Mouse (Mus musculus): ENCODE results near the gene Gm1113.

The Gm1113 gene

GRCm38 (mm10) chr9:35499946-35500345, 18.1 kb downstream of the Gm1113 start:
- TF ChIP-seq NANOG (IDR thresholded peaks at IDR 0.05; ENCODE audit: borderline replicate concordance, low read length), result no peak
- TF ChIP-seq POU5F1 (IDR thresholded peaks at IDR 0.05; ENCODE audit: borderline replicate concordance, low read length), result no peak
- no peak for TF ChIP-seq CTCF (conservative IDR thresholded peaks at IDR 0.05; ENCODE audit: low read length)
- peaks cover 13% of the 10 kb centered on the region for H3K4me1 ChIP-seq (replicated peaks; ENCODE audit: low read depth, low read length)
- H3K9me3 ChIP-seq (ENCODE audit: low read length), result no peaks in the 10 kb centered on the region
- no peaks in the 10 kb centered on the region for H3K27me3 ChIP-seq (ENCODE audit: insufficient read depth, low read length)
- no peak overlapping the region for H3K4me3 ChIP-seq (replicated peaks; ENCODE audit: low read length)
- no peaks in the 10 kb centered on the region for H3K36me3 ChIP-seq (ENCODE audit: insufficient read depth, low read length)

DNA sequence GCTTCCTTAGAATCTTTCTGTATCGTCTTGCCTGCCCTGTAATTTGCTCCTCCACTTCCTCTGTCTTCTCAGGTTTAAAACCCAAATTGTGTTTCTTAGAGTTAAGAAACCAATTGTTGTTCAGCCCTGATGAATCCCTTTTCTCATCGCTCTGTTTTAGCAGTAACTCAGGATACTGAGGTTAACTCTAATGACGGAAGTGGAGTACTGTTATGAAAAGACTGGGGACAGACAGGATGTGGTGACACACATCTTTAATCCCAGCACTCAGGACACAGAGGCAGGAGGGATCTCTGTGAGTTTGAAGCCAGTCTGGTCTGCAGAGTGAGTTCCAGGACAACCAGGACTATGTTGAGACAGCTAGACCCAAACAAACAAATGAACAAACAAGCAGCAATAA, 22.6 kb downstream of the Gm1113 start:
- H3K36me3 ChIP-seq (ENCODE audit: insufficient read depth, low read length), result no peaks in the 10 kb centered on the region
- H3K4me3 ChIP-seq (replicated peaks; ENCODE audit: low read length), result no peak overlapping the region
- TF ChIP-seq POU5F1 (IDR thresholded peaks at IDR 0.05; ENCODE audit: borderline replicate concordance, low read length), result no peak
- no peak for TF ChIP-seq CTCF (conservative IDR thresholded peaks at IDR 0.05; ENCODE audit: low read length)
- H3K27me3 ChIP-seq (ENCODE audit: insufficient read depth, low read length), result no peaks in the 10 kb centered on the region
- H3K9me3 ChIP-seq (ENCODE audit: low read length), result no peaks in the 10 kb centered on the region
- peaks cover 14% of the 10 kb centered on the region for H3K4me1 ChIP-seq (replicated peaks; ENCODE audit: low read depth, low read length)

- Histone ChIP-seq H3K36me3 (ENCODE audit: insufficient read depth, low read length) (no peaks in the 10 kb centered on the region), H3K27me3 (ENCODE audit: insufficient read depth, low read length) (no peaks in the 10 kb centered on the region), H3K9me3 (ENCODE audit: low read length) (no peaks in the 10 kb centered on the region), H3K4me1 (replicated peaks; ENCODE audit: low read depth, low read length) (peaks cover 14% of the 10 kb centered on the region), H3K4me3 (replicated peaks; ENCODE audit: low read length) (no peak overlapping the region)
- TF ChIP-seq POU5F1 (IDR thresholded peaks at IDR 0.05; ENCODE audit: borderline replicate concordance, low read length) (no peak), NANOG (IDR thresholded peaks at IDR 0.05; ENCODE audit: borderline replicate concordance, low read length) (no peak), CTCF (conservative IDR thresholded peaks at IDR 0.05; ENCODE audit: low read length) (no peak)
These were observed 23.1 kb downstream of the Gm1113 start for GRCm38 (mm10) chr9:35494937-35495336.

DNA sequence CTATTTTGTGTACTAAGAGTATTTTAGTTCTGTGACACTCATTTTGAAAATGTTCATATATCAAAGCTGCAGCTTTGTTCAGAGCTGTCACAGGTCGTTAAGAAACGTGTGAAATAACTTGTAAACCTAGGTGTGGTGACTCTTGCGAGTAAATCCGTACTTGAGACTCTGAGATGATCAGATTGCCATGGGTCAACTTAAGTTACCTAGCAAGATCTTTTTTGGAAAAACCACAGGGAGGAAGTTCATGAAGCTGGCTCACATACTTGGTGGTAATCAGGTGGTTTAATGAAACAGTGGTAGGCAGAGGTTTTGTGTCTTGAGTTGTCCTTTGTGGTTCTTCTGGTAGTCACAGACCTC, 24.4 kb downstream of the Gm1113 start:
- no peak for TF ChIP-seq POU5F1 (IDR thresholded peaks at IDR 0.05; ENCODE audit: borderline replicate concordance, low read length)
- no peak for TF ChIP-seq CTCF (conservative IDR thresholded peaks at IDR 0.05; ENCODE audit: low read length)
- no peak for TF ChIP-seq NANOG (IDR thresholded peaks at IDR 0.05; ENCODE audit: borderline replicate concordance, low read length)
- H3K9me3 ChIP-seq (ENCODE audit: low read length), result no peaks in the 10 kb centered on the region

GRCm38 (mm10) chr9:35493033-35493732, 24.9 kb downstream of the Gm1113 start:
- Histone ChIP-seq H3K4me1 (replicated peaks; ENCODE audit: low read depth, low read length) (peaks cover 14% of the 10 kb centered on the region), H3K9me3 (ENCODE audit: low read length) (no peaks in the 10 kb centered on the region), H3K36me3 (ENCODE audit: insufficient read depth, low read length) (no peaks in the 10 kb centered on the region), H3K27me3 (ENCODE audit: insufficient read depth, low read length) (no peaks in the 10 kb centered on the region), H3K4me3 (replicated peaks; ENCODE audit: low read length) (no peak overlapping the region)
- TF ChIP-seq NANOG (IDR thresholded peaks at IDR 0.05; ENCODE audit: borderline replicate concordance, low read length) (no peak), POU5F1 (IDR thresholded peaks at IDR 0.05; ENCODE audit: borderline replicate concordance, low read length) (no peak), CTCF (conservative IDR thresholded peaks at IDR 0.05; ENCODE audit: low read length) (no peak)

More for the DNA sequence above, 24.4 kb downstream of the Gm1113 start:
- Histone ChIP-seq H3K27me3 (ENCODE audit: insufficient read depth, low read length) (no peaks in the 10 kb centered on the region), H3K36me3 (ENCODE audit: insufficient read depth, low read length) (no peaks in the 10 kb centered on the region), H3K4me1 (replicated peaks; ENCODE audit: low read depth, low read length) (peaks cover 14% of the 10 kb centered on the region), H3K4me3 (replicated peaks; ENCODE audit: low read length) (no peak overlapping the region)

GRCm38 (mm10) chr9:35491109-35491866, 26.8 kb downstream of the Gm1113 start:
- Histone ChIP-seq H3K27me3 (ENCODE audit: insufficient read depth, low read length) (no peaks in the 10 kb centered on the region), H3K4me1 (replicated peaks; ENCODE audit: low read depth, low read length) (peaks cover 14% of the 10 kb centered on the region)
- TF ChIP-seq NANOG (IDR thresholded peaks at IDR 0.05; ENCODE audit: borderline replicate concordance, low read length), result no peak

GRCm38 (mm10) chr9:35488496-35488895, 29.6 kb downstream of the Gm1113 start:
- Histone ChIP-seq H3K27me3 (ENCODE audit: insufficient read depth, low read length) (no peaks in the 10 kb centered on the region), H3K4me3 (replicated peaks; ENCODE audit: low read length) (no peak overlapping the region), H3K4me1 (replicated peaks; ENCODE audit: low read depth, low read length) (no peaks in the 10 kb centered on the region), H3K9me3 (ENCODE audit: low read length) (no peaks in the 10 kb centered on the region), H3K36me3 (ENCODE audit: insufficient read depth, low read length) (no peaks in the 10 kb centered on the region)
- TF ChIP-seq POU5F1 (IDR thresholded peaks at IDR 0.05; ENCODE audit: borderline replicate concordance, low read length) (no peak), NANOG (IDR thresholded peaks at IDR 0.05; ENCODE audit: borderline replicate concordance, low read length) (no peak), CTCF (conservative IDR thresholded peaks at IDR 0.05; ENCODE audit: low read length) (no peak)

More at GRCm38 (mm10) chr9:35491109-35491866, 26.8 kb downstream of the Gm1113 start:
- no peaks in the 10 kb centered on the region for H3K36me3 ChIP-seq (ENCODE audit: insufficient read depth, low read length)
- H3K9me3 ChIP-seq (ENCODE audit: low read length), result no peaks in the 10 kb centered on the region
- no peak overlapping the region for H3K4me3 ChIP-seq (replicated peaks; ENCODE audit: low read length)

DNA sequence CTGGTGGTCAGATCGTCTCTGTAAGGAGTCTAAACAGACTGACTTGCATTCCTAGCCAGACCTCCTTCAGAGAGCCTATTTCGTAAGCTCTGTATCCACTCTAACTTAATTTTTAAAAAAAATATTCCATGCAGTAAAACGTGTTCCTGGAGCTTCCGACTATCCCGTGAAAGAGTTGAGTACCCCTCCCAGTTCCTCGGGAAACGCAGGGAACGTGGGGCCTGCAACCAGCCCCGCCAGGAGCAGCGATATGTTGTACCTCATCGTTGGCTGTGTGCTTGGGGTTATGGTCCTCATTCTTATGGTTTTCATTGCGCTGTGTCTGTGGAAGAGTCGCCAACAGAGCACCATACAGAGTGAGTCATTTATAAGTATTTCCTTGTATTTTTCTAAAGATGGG, 31.5 kb downstream of the Gm1113 start:
- H3K9me3 ChIP-seq (ENCODE audit: low read length), result no peaks in the 10 kb centered on the region
- no peak overlapping the region for H3K4me3 ChIP-seq (replicated peaks; ENCODE audit: low read length)
- no peaks in the 10 kb centered on the region for H3K4me1 ChIP-seq (replicated peaks; ENCODE audit: low read depth, low read length)
- TF ChIP-seq POU5F1 (IDR thresholded peaks at IDR 0.05; ENCODE audit: borderline replicate concordance, low read length) (no peak), CTCF (conservative IDR thresholded peaks at IDR 0.05; ENCODE audit: low read length) (no peak), NANOG (IDR thresholded peaks at IDR 0.05; ENCODE audit: borderline replicate concordance, low read length) (no peak)
- no peaks in the 10 kb centered on the region for H3K36me3 ChIP-seq (ENCODE audit: insufficient read depth, low read length)
- no peaks in the 10 kb centered on the region for H3K27me3 ChIP-seq (ENCODE audit: insufficient read depth, low read length)

All from E14TG2a.4 (cell line).